Mouse (Mus musculus): ENCODE data around the gene Ggt7.
"Not testable (repeated sequence)": the region's sequence is repeated elsewhere in the genome, so short reads cannot be mapped to it uniquely, and the experiment has no call there.

Ggt7 gene

DNA sequence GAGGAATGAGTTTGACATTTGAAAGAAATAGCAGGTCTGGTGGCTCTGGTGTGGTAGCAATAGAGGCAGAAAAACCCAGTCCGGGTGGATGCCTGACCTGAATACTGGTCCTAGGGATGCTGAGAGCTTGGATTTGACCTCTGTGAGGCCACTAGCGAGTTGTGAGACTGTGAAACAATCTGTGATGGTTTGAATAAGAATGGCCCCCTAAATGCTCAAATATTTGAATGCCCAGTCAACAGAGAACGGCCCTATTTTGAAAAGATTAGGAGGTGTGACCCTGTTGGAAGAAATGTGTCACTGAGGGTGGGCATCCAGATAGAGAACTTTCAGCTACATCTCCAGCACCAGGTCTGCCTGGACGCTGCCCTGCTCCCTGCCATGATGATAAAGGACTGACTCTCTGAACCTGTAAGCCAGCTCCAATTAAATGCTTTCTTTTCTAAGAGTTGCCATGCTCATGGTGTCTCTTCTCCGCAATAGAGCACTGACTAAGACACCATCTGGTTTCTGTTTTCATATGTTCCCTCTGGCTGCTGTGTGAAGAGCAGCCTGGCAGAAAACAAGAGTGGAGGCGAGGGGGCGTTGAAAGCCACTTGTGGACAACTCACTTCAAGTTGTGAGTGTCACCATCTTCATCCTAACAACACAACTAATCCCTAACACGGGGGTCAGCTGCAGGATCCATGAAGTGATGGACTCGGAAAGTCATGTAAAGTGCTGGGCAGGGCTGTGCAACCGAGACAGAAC is 10.1 kb downstream of the Ggt7 start:
- no peak for DNase-seq (ENCODE audit: low spot score in 2 of 2)

DNA sequence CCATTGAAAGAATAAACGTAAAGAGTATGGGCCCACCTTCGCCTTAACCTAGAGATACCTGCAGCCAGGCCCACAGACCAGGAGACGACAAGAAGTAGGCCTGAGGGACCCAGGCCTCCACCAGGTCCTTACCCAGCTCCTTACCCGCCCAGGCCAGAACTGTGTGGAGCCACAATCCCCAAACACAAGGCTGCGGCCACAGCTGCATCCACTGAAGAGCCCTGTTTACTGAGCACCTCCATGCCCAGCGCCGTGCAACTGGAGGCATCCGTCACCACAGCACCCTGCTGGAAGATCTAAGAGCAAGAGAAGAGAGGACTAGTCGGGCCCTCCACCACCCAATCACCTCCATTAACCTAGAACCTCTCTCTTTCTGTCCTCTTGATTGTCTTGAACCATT is 12.2 kb downstream of the Ggt7 start:
- no peak for DNase-seq (ENCODE audit: low spot score in 2 of 2)

DNA sequence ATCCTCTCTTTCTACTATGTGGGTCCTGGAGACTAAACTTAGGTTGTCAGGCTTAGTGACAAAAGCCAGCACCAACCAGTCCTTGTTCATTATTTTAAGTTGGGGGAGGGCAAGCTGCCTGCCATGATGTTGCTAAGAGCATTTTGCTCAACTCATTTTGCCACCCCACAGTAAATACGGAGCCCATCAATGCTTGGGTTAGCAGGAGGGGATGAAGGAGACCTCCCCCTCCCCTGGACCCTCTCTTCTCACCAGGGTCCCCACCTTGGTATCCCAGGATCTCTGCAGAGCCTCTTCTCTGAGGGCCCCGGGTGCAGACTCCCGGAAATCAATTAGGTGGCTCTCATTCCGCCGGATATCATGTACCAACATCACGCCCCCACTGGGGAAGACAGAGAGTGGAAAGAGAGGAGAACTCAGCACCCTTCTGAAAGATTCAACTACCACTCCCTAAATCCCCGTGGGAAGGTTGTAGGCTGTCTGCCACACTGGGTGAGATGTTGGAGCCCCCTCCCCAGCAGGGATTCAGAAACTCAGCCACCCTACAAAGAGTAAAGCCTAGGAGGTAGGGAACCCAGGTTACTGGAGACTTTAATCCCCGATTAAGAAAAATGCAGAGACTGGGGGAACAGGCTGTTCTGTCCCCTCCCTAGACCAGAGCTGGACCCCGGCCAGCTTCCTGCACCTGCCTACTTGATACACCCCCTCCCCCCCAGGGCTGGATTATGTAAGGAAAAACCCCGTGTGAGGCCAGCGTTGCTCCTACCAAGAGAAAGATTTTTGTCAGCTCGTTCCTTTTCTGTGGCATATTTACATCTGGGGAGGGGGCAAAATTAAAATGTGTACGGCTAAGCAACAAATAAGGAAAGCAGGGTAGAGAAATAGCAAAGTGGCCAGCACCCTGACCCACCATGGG is 13.3 kb downstream of the Ggt7 start:
- DNase-seq (ENCODE audit: low spot score in 2 of 2) = no peak

DNA sequence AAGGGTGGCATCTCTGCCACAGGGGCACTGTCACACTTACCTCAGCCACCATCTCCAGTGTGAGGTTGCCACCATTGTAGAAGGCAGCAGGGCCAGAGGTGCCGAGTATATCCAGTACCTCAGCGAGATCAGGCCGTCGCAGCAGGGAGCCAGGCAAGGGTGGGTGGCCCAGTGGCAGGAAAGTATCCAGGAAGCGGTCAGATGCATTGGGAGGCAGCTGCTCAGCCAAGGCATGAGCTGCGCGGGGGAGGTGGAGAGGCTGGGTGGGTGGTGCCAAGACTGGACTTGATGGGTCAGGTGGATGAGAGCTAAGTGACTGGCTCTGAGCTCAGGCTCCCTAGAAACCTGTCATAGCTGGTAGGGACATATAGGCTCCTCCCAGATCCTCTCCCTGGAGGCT is 15.4 kb downstream of the Ggt7 start:
- DNase-seq (ENCODE audit: low spot score in 2 of 2) = no peak

DNA sequence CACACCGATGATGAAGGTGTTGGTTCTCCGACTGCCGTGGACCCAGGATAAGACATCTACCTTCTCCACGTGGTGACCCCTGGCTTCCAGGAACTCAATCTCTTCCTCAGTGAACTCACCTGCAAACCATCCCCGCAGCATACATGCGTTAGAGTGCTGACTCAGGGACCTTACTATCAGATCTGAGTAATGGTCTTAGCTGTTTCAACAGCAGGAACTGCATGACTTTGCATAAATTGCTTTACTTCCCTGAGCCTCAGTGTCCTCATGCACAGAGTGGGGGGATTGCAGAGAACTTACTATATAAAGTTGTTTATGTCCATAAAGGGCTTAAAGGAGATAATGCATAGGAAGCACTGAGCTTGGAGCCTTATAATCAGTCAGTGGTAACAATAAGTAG is 27.0 kb downstream of the Ggt7 start:
- no peak for DNase-seq (ENCODE audit: low spot score in 2 of 2)

DNA sequence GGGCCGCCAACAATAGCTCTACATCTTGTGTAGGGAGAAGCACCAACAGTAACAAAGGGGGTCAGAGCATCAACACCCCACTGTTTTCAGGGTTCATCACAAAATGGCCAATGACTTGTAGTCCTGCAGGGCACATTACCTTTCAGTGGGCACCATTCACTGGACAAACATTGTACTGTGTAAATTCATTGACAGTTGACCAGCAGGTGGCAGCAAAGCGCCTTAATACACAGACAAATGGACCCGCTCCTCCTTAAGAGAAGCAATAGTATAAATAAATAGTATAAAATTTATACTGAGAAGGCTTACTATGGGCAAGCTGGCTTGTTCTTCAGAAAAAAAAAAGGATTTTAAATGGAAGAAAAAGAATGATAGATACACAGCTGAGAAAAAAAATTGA is 36.0 kb downstream of the Ggt7 start:
- peak in 1 of 2 experiments; percentile 30 for DNase-seq (ENCODE audit: low spot score in 2 of 2)

DNA sequence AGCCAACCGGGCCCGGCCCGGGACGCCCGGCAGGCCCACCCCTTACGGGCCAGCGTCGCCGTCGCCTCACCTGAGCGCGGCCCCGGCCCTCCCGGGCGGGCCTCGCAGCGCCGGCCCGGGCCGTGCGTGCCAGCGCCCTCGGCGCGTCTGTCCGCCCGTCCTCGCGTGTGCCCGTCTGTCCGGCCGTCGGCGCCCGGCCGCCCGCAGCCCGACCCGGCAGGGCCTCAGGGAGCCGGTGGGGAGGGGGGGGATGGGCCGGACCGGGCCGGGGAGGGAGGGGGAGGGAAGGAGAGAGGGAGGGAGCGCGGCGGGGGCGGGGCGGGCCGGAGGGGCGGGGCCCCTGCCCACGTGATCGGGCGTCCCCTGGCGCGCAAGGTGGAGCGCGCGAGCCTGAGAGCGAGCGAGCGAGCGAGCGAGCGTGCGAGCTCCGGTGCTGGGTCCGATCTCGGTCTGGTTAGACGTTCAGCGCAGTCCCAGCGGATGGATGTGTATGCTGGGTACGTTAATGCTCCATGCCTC is 44.4 kb downstream of the Ggt7 start, which contains the start of gene Ncoa6:
TSS of gene Ncoa6 (minus strand) at position 325 of the 519 bp plus-strand sequence.
- DNase-seq (ENCODE audit: low spot score in 2 of 2) = peak; percentile 36 to 37

DNA sequence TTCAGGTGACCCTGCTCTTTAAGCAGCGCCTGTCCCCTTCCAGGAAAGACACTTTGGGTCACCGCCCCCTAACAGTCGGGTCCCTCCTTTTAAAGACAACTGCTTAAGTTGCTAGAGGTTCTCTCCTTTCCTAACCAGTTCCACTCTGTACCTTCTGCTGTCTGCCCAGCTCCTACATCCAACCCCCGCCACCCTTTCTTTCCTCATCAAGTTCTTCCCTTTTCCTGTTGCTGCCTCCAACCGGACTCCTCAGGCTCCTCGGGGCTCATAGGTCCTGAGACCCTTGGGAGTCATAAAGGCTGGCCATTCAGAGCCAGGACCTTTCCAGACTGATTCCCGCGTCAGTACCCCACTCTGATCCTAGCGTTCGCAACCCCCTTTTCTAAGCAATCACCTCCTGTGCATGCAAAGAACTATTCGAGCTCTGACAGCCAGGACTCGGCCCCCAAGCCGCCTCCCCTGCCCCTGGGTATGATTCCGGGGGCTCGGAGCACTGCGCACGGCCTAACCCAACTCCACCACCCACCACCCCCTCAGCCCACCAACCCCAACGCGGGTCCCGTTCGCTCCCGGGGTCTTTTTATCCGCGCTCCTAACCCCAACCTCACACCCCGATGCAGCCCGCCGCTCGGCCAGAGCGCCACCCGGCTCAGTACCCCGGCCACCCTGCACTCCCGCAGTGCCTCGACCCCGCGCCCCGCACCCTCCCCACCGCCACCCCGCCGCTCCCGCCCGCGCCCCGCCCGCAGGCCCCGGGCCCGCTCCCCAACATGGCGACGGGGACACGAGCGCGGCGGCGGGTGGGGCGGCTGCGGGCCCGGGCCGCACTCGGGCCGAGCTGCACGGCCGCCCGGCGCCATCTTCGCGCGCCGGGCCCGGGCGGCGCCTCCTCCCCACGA is 45.1 kb downstream of the Ggt7 start:
- peak; percentile 21 to 51 for DNase-seq (ENCODE audit: low spot score in 2 of 2)

DNA sequence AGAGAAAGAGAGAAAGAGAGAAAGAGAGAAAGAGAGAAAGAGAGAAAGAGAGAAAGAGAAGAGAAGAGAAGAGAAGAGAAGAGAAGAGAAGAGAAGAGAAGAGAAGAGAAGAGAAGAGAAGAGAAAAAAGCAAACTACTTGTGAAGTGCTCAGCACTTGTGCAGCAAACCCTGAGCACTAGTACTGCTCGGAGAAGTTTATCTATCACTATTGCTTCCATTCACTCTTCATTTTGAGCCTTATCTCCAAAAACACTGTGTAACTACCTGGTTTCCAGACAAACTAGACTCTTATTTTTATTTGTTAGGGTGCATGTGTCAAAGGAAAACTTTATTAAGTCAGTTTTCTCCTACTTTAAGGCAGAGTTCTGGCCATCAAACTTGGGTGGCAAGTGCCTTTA is 51.2 kb downstream of the Ggt7 start:
- DNase-seq (ENCODE audit: low spot score in 2 of 2) = no peak

DNA sequence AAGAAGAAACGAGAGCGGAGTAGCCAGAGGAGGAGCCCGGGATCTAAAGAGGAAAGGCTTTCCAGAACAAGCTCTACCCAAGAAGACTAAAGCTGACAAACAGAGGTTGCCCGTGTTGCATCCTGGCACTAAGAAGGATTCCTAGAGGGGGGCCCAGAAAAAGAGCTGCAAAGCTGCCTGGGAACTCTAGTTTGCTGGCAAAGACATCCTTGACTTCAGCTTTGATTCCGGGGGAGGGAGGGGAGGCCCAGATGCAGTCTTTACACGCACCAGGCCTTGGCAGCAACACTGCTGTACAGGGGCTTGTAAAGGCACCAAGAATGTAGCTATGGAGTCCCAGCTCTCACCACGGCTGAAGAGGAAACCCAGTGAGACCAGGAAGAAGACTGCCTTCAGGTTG is 64.4 kb downstream of the Ggt7 start:
- no peak for DNase-seq (ENCODE audit: low spot score in 2 of 2)

DNA sequence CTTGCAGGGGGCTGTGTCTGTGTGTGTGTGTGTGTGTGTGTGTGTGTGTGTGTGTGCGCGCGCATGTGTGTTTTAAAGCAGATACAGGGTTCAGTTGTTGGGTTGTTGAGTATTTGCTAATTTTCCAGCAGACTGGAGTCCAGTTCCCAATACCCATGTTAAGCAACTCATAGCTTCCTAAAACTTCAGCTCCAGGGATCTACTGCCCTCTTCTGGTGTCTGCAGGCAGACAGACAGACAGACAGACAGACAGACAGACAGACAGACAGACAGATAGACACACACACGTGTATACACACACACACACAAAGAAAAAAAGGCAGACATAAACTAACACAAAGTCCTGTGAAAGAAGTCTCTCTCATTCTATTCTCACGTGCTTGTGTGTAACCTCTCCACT is 66.8 kb downstream of the Ggt7 start:
- DNase-seq (ENCODE audit: low spot score in 2 of 2) = no peak

DNA sequence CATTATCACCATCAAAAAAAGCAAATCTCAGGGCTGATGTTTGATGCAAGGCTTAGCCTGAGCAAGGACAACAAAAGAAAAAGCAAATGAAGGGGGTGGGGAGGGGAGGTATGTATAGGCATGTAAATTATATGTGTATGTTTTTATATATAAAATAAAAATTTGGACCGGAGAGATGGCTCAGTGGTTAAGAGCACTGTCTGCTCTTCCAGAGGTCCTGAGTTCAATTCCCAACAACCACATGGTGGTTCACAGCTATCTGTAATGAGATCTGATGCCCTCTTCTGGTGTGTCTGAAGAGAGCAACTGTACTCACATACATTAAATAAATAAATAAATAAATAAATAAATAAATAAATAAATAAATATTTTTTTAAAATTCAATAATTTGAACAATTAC is 70.1 kb downstream of the Ggt7 start:
- not testable (repeated sequence) for DNase-seq (ENCODE audit: low spot score in 2 of 2)

DNA sequence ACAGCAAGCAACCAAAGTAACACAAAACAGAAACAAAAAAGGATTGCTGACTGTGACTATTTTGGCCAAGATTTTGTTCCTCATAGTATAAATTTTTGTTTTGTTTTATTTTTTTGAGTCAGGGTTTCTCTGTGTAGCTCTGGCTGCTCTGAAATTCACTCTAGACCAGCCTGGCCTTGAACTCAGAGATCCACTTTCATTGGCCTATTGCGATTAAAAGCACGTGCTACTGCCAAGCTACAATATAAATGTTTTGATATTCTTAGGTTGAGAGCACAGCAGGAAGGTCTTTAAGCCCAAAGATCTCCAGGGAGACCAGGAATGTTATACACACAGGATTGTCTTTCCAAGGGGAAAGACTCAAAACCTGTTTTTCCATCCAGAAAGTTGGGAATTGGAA is 74.6 kb downstream of the Ggt7 start:
- DNase-seq (ENCODE audit: low spot score in 2 of 2) = no peak

DNA sequence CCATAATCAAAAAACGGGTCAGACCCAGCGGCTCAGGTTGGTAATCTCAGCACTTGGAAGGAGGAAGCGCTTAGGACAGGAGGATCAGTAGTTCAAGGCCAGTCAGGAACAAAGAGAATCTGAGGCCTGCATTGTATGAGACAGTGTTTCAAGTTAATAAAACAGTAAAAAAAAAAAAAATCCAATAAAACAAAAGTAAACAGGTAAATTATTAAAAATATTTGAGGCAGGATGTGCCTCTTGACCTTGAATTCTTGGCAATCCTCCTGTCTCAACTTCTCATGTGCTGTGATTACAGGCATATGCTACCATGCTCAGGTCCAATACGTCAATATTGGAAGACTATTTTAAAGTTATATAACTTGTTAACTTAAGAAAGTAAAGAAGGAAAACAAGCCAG is 75.1 kb downstream of the Ggt7 start:
- no peak for DNase-seq (ENCODE audit: low spot score in 2 of 2)
